Comparison of ENCODE assay signal across 29 mouse cellular contexts in genomic region chr8:56335390-56336000, GRCm38 (mm10). TPM values are rescaled to one million over a fixed set of nuclear protein-coding genes. Genes with fewer than 3 reads are reported as not detected.
DNase-seq lines count a peak whose midpoint lies in the region; ATAC-seq and TF ChIP-seq lines count a peak whose summit lies in the region.
"Had no signal": no experiment of that assay in that cellular context is flagged by ENCODE, and none has a peak within 500 bp of the region (broad histone marks: within the 10 kb centered on the region; RNA-seq: fewer than 3 reads in every experiment).

No protein-coding gene starts in this region.

- H3K9me3 ChIP-seq in liver, embryonic 12.5 days (replicated peaks) = no peaks in the 10 kb centered on the region
- H3K9me3 ChIP-seq: embryonic facial prominence, embryonic 10.5 days; forebrain, embryonic 10.5 days; G1E; hindbrain, embryonic 12.5 days; limb, embryonic 13.5 days; liver, embryonic 15.5 days; midbrain, embryonic 10.5 days; neural tube, embryonic 13.5 days had no signal

- H3K27me3 ChIP-seq in liver, adult 2 months (ENCODE audit: control insufficient read depth, insufficient read depth, low read length) = no peaks in the 10 kb centered on the region
- H3K27me3 ChIP-seq in liver, embryonic 12.5 days (replicated peaks) = no peaks in the 10 kb centered on the region
- H3K27me3 ChIP-seq: CH12.LX; hindbrain, embryonic 12.5 days; limb, embryonic 13.5 days; liver, embryonic 15.5 days; neural tube, embryonic 13.5 days had no signal

- H3K36me3 ChIP-seq in liver, adult 2 months (ENCODE audit: control insufficient read depth, insufficient read depth, low read length) = no peaks in the 10 kb centered on the region
- no peaks in the 10 kb centered on the region for H3K36me3 ChIP-seq in liver, embryonic 12.5 days
- H3K36me3 ChIP-seq: embryonic facial prominence, embryonic 10.5 days; forebrain, embryonic 10.5 days; G1E; hindbrain, embryonic 12.5 days; limb, embryonic 13.5 days; liver, embryonic 15.5 days; midbrain, embryonic 10.5 days; neural tube, embryonic 13.5 days had no signal

- no peak overlapping the region for H3K9ac ChIP-seq in liver, adult 2 months (ENCODE audit: low read depth, low read length)
- H3K9ac ChIP-seq in liver, embryonic 12.5 days = no peak overlapping the region
- H3K9ac ChIP-seq: hindbrain, embryonic 12.5 days; limb, embryonic 13.5 days; liver, embryonic 15.5 days; neural tube, embryonic 13.5 days had no signal

- H3K4me1 ChIP-seq in liver, adult 2 months (ENCODE audit: control insufficient read depth, insufficient read depth, low read length) = peaks cover 7% of the 10 kb centered on the region; the same call in 1 of the 2 replicates
- H3K4me1 ChIP-seq in liver, embryonic 12.5 days = no peaks in the 10 kb centered on the region
- H3K4me1 ChIP-seq: embryonic facial prominence, embryonic 10.5 days; forebrain, embryonic 10.5 days; hindbrain, embryonic 12.5 days; limb, embryonic 13.5 days; liver, embryonic 15.5 days; midbrain, embryonic 10.5 days; neural tube, embryonic 13.5 days had no signal

- no peak overlapping the region for H3K4me2 ChIP-seq in liver, embryonic 12.5 days
- H3K4me2 ChIP-seq: hindbrain, embryonic 12.5 days; limb, embryonic 13.5 days; liver, embryonic 15.5 days; neural tube, embryonic 13.5 days had no signal

- TF ChIP-seq CTCF in liver, adult 2 months (IDR thresholded peaks at IDR 0.05; ENCODE audit: low read depth, low read length) = no peak

- no peak overlapping the region for H3K4me3 ChIP-seq in liver, adult 2 months (ENCODE audit: insufficient read depth, low read depth, low read length)
- H3K4me3 ChIP-seq in liver, embryonic 12.5 days = no peak overlapping the region
- H3K4me3 ChIP-seq: embryonic facial prominence, embryonic 10.5 days; forebrain, embryonic 10.5 days; hindbrain, embryonic 12.5 days; limb, embryonic 13.5 days; liver, embryonic 15.5 days; midbrain, embryonic 10.5 days; myocyte; neural tube, embryonic 13.5 days had no signal

- WGBS in liver, adult 2 months = 71% methylated on average over 9 of the region's 9 CpGs
- 35% methylated on average over 9 of the region's 9 CpGs for WGBS in liver, embryonic 12.5 days (ENCODE audit: insufficient replicate concordance)

- ATAC-seq in liver, embryonic 12.5 days = no peak
- ATAC-seq in erythroblast, adult 5-6 weeks (replicated peaks; ENCODE audit: low FRiP score, poor library complexity, severe bottlenecking) = no peak
- ATAC-seq: activated CD4-positive, CD25-positive, alpha-beta regulatory T cell, adult 4 months; forebrain, embryonic 16.5 days; midbrain, embryonic 16.5 days had no signal

- no peak for TF ChIP-seq POLR2A in liver, adult 2 months (IDR thresholded peaks at IDR 0.05; ENCODE audit: extremely low read depth, insufficient read depth, low read length)

- peak overlapping the region; percentile 28; the same call in 1 of the 2 replicates for H3K27ac ChIP-seq in liver, adult 2 months (replicated peaks; ENCODE audit: insufficient read depth, low read depth, low read length)
- H3K27ac ChIP-seq in liver, embryonic 12.5 days = no peak overlapping the region
- H3K27ac ChIP-seq: embryonic facial prominence, embryonic 10.5 days; forebrain, embryonic 10.5 days; hindbrain, embryonic 12.5 days; kidney, postnatal 0 days; limb, embryonic 13.5 days; liver, embryonic 15.5 days; midbrain, embryonic 10.5 days; neural tube, embryonic 13.5 days had no signal

- DNase-seq in liver, adult 2 months (ENCODE audit: extremely low read depth, low read depth, low spot score) = peak; percentile 31
- peak; percentile 30 for DNase-seq in urinary bladder, postnatal 14 days (ENCODE audit: low spot score)
- DNase-seq in urinary bladder, adult 18-20 months (ENCODE audit: low spot score in 2 of 2) = no peak
- DNase-seq in lung, postnatal 36 days = peak; percentile 66
- DNase-seq in spleen, postnatal 14 days (ENCODE audit: low spot score in 2 of 2) = no peak
- DNase-seq: adrenal gland, adult 8-10 months; B cell, adult 2 months; cerebellum, adult 11-12 months; cerebellum, postnatal 10 days; gastrocnemius, postnatal 14 days; kidney, adult 2 months; retina, postnatal 1 day; right cerebral cortex, postnatal 25 days had no signal

- H3K79me2 ChIP-seq in liver, adult 2 months (ENCODE audit: control insufficient read depth, insufficient read depth, low read length) = no peaks in the 10 kb centered on the region

RNA-seq across cellular contexts. Expression of gene Hpgd, which starts 41.1 kb away (rescaled TPM):
- total RNA-seq in liver, adult 2 months (2014; rRNA removed) = 248 and 368 TPM in 2 replicates
- 59.8 and 76.5 TPM in 2 replicates for polyA plus RNA-seq in liver, adult 2 months (2012; rRNA removed)
- polyA plus RNA-seq in liver, embryonic 12.5 days (2016; fragmentation: Nextera tagmentation; extraction: Ambion mirVana) = 19.0 and 19.7 TPM in 2 replicates
- 12.5 and 31.7 TPM in 2 replicates for total RNA-seq in erythroblast, adult 5-6 weeks (2015; ENCODE audit: low replicate concordance)
- total RNA-seq in erythroblast, adult 5-6 weeks (2017; ENCODE audit: low replicate concordance) = 14.5 and 20.5 TPM in 2 replicates
- total RNA-seq: CH12.LX, G1E had no signal
- polyA plus RNA-seq: G1E had no signal

Comparison
In these comparisons a context has a peak if more than half of its experiments do, and no peak if none do; other contexts are left out.
1. DNase-seq: peak in liver, adult 2 months (single experiment), urinary bladder, postnatal 14 days (single experiment) and lung, postnatal 36 days (single experiment); none in urinary bladder, adult 18-20 months (0 of 2) and spleen, postnatal 14 days (0 of 2).